Mouse (Mus musculus) brain, adult 10 weeks (tissue): ENCODE measurements around the gene Coq6. TPM values are rescaled to one million over a fixed set of nuclear protein-coding genes. Genes with fewer than 3 reads are reported as not detected.

Experiments used
- polyA plus RNA-seq: library from polyadenylated mRNA; stranded (reverse); fragments of 350-450 nt; fragmentation: Illumina TruSeq; extraction: RNeasy Lipid Tissue Mini Kit (QIAGEN cat#74804); gene quantifications from one replicate; pipeline ENCODE4 v1.2.3, GENCODE M21; 2015; ENCODE audit warnings: low read depth, low replicate concordance

Gene Coq6
- 31.8 TPM for polyA plus RNA-seq

DNA sequence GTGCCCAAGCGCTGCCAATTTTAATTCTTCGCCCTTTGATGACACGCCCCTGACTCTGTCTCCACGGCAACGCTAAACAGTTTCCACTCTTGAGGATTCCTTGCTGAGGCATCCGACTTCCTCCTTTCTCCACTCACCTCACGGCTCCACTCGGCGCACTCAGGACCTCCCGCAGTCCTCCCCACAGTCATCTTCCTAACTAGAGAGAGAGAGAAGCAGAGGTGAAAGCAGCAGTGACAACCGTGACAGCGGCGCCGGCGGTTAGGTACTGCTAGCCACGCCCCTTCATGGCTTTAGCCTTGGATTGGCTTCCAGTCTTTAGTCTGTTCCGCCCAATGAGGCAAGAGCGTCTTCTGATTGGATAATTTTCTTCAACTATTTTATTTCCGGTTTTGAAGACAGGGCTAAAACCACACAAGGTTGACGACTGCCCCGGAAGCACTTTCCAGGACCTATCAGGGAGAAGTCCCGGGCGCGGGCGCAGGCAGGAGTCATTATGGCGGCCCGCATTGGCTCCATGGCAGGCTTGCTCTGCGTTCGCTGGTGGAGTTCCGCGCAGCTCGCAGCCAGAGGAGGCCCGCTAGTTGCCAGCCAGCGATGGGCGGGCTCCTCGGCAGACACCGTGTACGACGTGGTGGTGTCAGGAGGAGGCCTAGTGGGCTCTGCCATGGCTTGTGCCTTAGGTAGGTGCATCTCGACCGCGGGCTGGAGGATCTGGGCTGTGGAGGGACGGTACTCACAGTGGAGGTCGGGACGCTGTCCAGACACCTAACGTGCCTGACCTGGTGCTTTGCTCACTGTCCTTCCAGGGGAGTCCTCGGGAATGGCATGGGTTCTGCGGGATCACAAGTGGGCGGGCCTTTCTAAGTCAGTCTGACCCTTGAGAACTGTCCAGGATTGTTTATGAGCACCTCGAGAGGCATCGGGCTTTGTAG is at the start of gene Coq6, which contains the start of gene Fam161b:
Coq6 (plus strand) TSS at position 103 of the 935 bp plus-strand sequence.
Fam161b (minus strand) TSS at position 279 of the 935 bp plus-strand sequence.

DNA sequence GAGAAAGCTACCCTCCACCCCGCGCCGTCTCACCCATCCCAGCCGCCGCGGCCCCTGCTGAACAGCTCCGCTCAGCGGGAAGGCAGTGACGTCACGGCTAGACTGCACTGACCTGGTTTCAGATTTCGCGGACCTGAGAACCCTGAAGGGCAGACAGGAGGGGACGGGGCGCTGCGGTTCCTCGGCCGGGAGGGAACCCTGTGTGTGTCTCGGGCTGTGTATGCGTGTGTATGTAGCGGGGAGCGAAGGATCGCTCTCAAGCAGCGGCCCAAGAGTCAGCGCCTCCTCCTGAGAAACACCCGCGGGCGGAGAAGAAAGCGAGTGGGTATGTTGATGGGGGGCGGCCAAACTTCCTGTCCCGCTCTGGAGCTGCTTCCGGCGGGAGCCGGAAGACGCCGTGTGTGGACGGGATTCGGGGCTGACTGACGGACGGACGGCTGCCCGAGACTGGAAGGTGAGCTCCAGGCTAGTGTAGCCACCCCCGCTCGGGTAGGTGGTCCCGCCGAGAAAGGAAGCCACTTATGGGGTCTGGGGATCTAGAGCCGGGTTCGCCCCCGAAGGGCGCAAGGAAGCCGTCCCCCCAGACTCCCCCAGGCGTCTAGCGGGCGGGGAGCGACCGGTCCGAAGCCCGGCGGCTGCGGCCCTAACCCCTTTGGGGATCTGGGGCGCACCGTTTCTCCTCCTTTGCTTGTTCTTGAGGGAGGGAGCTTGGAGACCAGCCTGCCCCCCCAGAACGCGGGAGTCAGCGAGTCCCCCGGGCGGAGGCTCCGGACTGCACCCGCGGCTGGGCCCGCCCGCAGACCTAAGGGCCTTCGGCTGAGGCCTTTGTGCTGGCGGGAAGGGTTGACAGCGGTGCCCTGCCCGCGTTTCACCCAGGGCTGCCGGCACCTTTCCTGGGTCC is 44.5 kb upstream of the Coq6 start, which contains the start of gene Zfp410:
Zfp410 (plus strand) TSS at position 132 of the 901 bp plus-strand sequence.

DNA sequence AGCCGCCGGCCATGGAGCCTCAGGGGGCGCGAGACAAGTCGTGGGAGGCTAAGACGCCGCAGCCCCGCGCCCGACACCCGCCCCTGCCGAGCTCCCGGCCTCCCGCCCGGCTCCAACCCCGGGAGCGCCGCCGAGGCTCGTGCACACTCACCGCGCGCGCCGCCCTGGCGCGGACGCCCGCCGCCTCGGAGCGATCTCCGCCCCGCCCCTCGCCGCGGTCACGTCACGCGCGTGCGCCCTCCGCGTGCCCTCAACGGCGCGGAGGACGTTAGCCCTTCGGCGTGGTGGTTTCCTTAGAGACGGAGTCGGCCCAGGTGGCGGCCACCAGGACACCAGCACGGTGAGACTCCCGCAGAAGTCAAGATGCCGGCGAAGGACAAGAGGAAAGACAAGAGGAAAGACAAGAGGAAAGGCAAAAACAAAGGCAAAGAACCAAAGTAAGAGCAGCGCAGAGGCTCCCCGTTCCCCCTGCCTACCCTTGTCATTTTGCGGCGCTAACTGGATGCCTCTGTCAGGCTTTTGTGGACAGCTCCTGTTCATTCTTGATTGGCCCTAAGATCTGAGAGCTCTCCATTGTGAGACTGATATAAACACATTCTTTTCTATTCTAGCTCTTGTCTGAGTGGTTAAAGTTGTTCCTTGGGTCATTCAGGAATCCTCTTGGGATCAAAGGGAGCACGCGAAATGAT is 47.5 kb downstream of the Coq6 start, which contains the start of the genes Entpd5 and Bbof1:
Entpd5 (minus strand) TSS at position 211 of the 689 bp plus-strand sequence.
Bbof1 (plus strand) TSS at position 253 of the 689 bp plus-strand sequence.

GRCm38 (mm10) chr12:84416834-84417604 is 55.6 kb downstream of the Coq6 start, which contains the start of gene Rnf113a2:
Gene Rnf113a2, plus strand, starts transcription at chr12:84417196.

Other genes starting within 250 kb of the Coq6 start
- 63.1 TPM for gene Dnal1, start 247.3 kb upstream of the Coq6 start, polyA plus RNA-seq
- gene Pnma1, start 213.2 kb upstream of the Coq6 start, polyA plus RNA-seq, result 3.8 TPM
- 6.4 TPM for gene Elmsan1, start 142.8 kb upstream of the Coq6 start, polyA plus RNA-seq
- 51.7 TPM for gene Ptgr2, start 76.4 kb upstream of the Coq6 start, polyA plus RNA-seq
- 36.8 TPM for gene Zfp410, start 44.8 kb upstream of the Coq6 start, polyA plus RNA-seq
- 13.5 TPM for gene Fam161b, start 176 bp downstream of the Coq6 start, polyA plus RNA-seq
- 26.6 TPM for gene Entpd5, start 47.4 kb downstream of the Coq6 start, polyA plus RNA-seq
- gene Bbof1, start 47.4 kb downstream of the Coq6 start, polyA plus RNA-seq, result 9.5 TPM
- 15.8 TPM for gene Rnf113a2, start 55.5 kb downstream of the Coq6 start, polyA plus RNA-seq
- gene Aldh6a1, start 89.3 kb downstream of the Coq6 start, polyA plus RNA-seq, result 59.5 TPM
- gene Lin52, start 89.8 kb downstream of the Coq6 start, polyA plus RNA-seq, result 31.9 TPM
- gene Vsx2, start 208.1 kb downstream of the Coq6 start, polyA plus RNA-seq, result 0.31 TPM